Mouse (Mus musculus) gastrocnemius, postnatal 14 days (tissue): Measurements from ENCODE around the gene Sec13. TPM values are rescaled to one million over a fixed set of nuclear protein-coding genes. Genes with fewer than 3 reads are reported as not detected.
"Not testable (repeated sequence)": the region's sequence is repeated elsewhere in the genome, so short reads cannot be mapped to it uniquely, and the experiment has no call there.

Experiments used
- DNase-seq: peaks from one replicate; pipeline ENCODE4 v3.0.0; 2021; ENCODE audit warnings: mixed read lengths
- intact Hi-C: fragments of 180-260 bp; cut with DNase I; formaldehyde crosslinking; loops from one replicate; pipeline ENCODE4 v1.15.1; 2025; ENCODE audit warnings: low total_unique reads
- total RNA-seq, 2 experiments: library from RNA; stranded (reverse); gene quantifications; 2 replicates each; pipeline ENCODE4 v1.2.3; 2021

Sec13 gene
- total RNA-seq, 2 experiments from 2014 or later, result 68.9 to 78.7 TPM

GRCm38 (mm10) chr6:113714797-113715196 lies 25.7 kb downstream of the Sec13 start:
- DNase-seq, result no peak
- intact Hi-C loops, result no loop called here

- DNase-seq, result no peak
- intact Hi-C loops, result no loop called here
Measured at GRCm38 (mm10) chr6:113714276-113714675, 26.3 kb downstream of the Sec13 start.

- intact Hi-C loops, DNase-seq: not testable (repeated sequence)
Measured at GRCm38 (mm10) chr6:113713389-113713788, 27.2 kb downstream of the Sec13 start.

- DNase-seq, result no peak
- intact Hi-C loops, result no loop called here
Measured at GRCm38 (mm10) chr6:113712718-113713117, 27.8 kb downstream of the Sec13 start.

GRCm38 (mm10) chr6:113697222-113698205 lies 43.0 kb downstream of the Sec13 start:
- intact Hi-C loops, result no loop called here
- DNase-seq, result peak; percentile 40

GRCm38 (mm10) chr6:113696582-113697221 lies 43.8 kb downstream of the Sec13 start, which contains the start of gene Tatdn2:
TSS of gene Tatdn2 (plus strand) at chr6:113697050.
- peak; percentile 97 for DNase-seq
- intact Hi-C loops, result no loop called here

GRCm38 (mm10) chr6:113695766-113696355 lies 44.7 kb downstream of the Sec13 start:
- no peak for DNase-seq
- intact Hi-C loops, result no loop called here

GRCm38 (mm10) chr6:113695203-113695602 lies 45.3 kb downstream of the Sec13 start:
- intact Hi-C loops, result no loop called here
- DNase-seq, result no peak

GRCm38 (mm10) chr6:113693377-113693776 lies 47.2 kb downstream of the Sec13 start:
- intact Hi-C loops, result no loop called here
- no peak for DNase-seq

- DNase-seq, result no peak
- intact Hi-C loops, result no loop called here
Measured at GRCm38 (mm10) chr6:113692661-113693133, 47.8 kb downstream of the Sec13 start.

- intact Hi-C loops, result no loop called here
- no peak for DNase-seq
Measured at GRCm38 (mm10) chr6:113691084-113691462, 49.5 kb downstream of the Sec13 start.

GRCm38 (mm10) chr6:113690400-113691083 lies 50.0 kb downstream of the Sec13 start:
- intact Hi-C loops, result no loop called here
- peak; percentile 33 for DNase-seq

GRCm38 (mm10) chr6:113690008-113690399 lies 50.5 kb downstream of the Sec13 start:
- intact Hi-C loops, result no loop called here
- no peak for DNase-seq

- intact Hi-C loops, result no loop called here
Measured at GRCm38 (mm10) chr6:113686551-113687125, 53.9 kb downstream of the Sec13 start.

GRCm38 (mm10) chr6:113683081-113683825 lies 57.3 kb downstream of the Sec13 start:
- intact Hi-C loops, result no loop called here
- no peak for DNase-seq

More at GRCm38 (mm10) chr6:113686551-113687125, 53.9 kb downstream of the Sec13 start:
- no peak for DNase-seq

- intact Hi-C loops, result loop anchor here (2.0 kb wide), 1 partner anchor 42 kb away; the partner anchor contains the start of gene Irak2
- DNase-seq, result peak; percentile 79
Measured at GRCm38 (mm10) chr6:113681271-113681670, 59.3 kb downstream of the Sec13 start.

- no peak for DNase-seq
- intact Hi-C loops, result loop anchor here (2.0 kb wide), 1 partner anchor 41 kb away; the partner anchor contains the start of gene Irak2
Measured at GRCm38 (mm10) chr6:113679993-113680566, 60.5 kb downstream of the Sec13 start.
